In the genomic region with DNA sequence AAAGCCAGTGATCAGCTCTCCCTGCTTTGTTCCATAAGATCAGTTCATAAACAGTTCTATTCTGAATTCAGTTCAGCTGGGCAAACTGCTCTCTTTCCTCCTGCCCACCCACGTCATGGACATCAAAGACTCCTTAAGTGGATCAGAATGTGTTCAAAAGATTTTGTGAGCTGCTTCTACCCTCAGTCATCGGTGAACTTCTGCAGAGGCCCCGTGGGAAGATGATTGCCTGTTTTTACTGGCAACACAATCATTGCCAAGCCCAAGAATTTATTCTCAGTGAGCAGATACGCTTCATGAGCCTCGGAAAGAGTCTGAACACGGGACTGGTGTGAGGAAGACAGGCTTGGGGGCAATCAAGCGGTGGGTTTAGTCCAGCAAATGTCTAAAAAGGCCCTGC, we compare ENCODE assay signal across 29 mouse cellular contexts. TPM values are rescaled to one million over a fixed set of nuclear protein-coding genes. Genes with fewer than 3 reads are reported as not detected.
DNase-seq lines count a peak whose midpoint lies in the region; ATAC-seq and TF ChIP-seq lines count a peak whose summit lies in the region.
"Had no signal": no experiment of that assay in that cellular context is flagged by ENCODE, and none has a peak within 500 bp of the region (broad histone marks: within the 10 kb centered on the region; RNA-seq: fewer than 3 reads in every experiment).

No protein-coding gene starts in this region.

- no peak for ATAC-seq in midbrain, embryonic 11.5 days (ENCODE audit: low FRiP score)
- ATAC-seq: forebrain, embryonic 15.5 days; midbrain, embryonic 16.5 days had no signal

- WGBS in heart, embryonic 10.5 days = 55% methylated on average over 7 of the region's 7 CpGs
- WGBS in midbrain, embryonic 11.5 days = 39% methylated on average over 7 of the region's 7 CpGs

- peak; percentile 20 for DNase-seq in heart, embryonic 10.5 days (ENCODE audit: low spot score)
- DNase-seq in heart, postnatal 14 days = no peak
- peak; percentile 28 for DNase-seq in Muller cell, postnatal 12 days (ENCODE audit: inconsistent ontology term)
- DNase-seq in NIH3T3 (ENCODE audit: low read depth) = peak; percentile 72
- no peak for DNase-seq in midbrain, embryonic 11.5 days (ENCODE audit: low spot score, missing footprints)
- no peak for DNase-seq in right cerebral cortex, postnatal 25 days
- no peak for DNase-seq in cerebellum, adult 11 months
- DNase-seq: adrenal gland, postnatal 10 days; B cell, adult 2 months; cerebellum, adult 18-20 months; cerebellum, postnatal 10 days; heart, postnatal 36 days; kidney, adult 11 months; layer of hippocampus, postnatal 36 days; lung, embryonic 14.5 days; lung, postnatal 14 days; thymus, postnatal 14 days had no signal

- no peak for TF ChIP-seq CTCF in embryonic fibroblast, embryonic 13.5 days (IDR thresholded peaks at IDR 0.05; ENCODE audit: borderline replicate concordance, insufficient read depth, low read length)

- no peaks in the 10 kb centered on the region for H3K36me3 ChIP-seq in heart, embryonic 10.5 days
- H3K36me3 ChIP-seq in midbrain, embryonic 11.5 days (ENCODE audit: control insufficient read depth, insufficient read depth, low read length) = no peaks in the 10 kb centered on the region
- H3K36me3 ChIP-seq: forebrain, embryonic 10.5 days; forebrain, embryonic 15.5 days; heart, embryonic 15.5 days; hindbrain, embryonic 13.5 days; liver, embryonic 15.5 days; midbrain, embryonic 10.5 days; neural tube, embryonic 13.5 days; stomach, embryonic 15.5 days had no signal

- H3K27me3 ChIP-seq in heart, embryonic 10.5 days (ENCODE audit: insufficient read depth, poor library complexity, severe bottlenecking) = peaks cover 33% of the 10 kb centered on the region
- H3K27me3 ChIP-seq in midbrain, embryonic 11.5 days (ENCODE audit: control insufficient read depth, insufficient read depth, low read length) = peaks cover 14% of the 10 kb centered on the region
- H3K27me3 ChIP-seq: forebrain, embryonic 15.5 days; stomach, embryonic 15.5 days had no signal

- no peak overlapping the region for H3K4me2 ChIP-seq in midbrain, embryonic 11.5 days
- H3K4me2 ChIP-seq: forebrain, embryonic 15.5 days; heart, embryonic 15.5 days; hindbrain, embryonic 13.5 days; liver, embryonic 15.5 days; lung, embryonic 14.5 days; neural tube, embryonic 13.5 days; stomach, embryonic 15.5 days had no signal

- H3K27ac ChIP-seq in heart, embryonic 10.5 days = no peak overlapping the region
- H3K27ac ChIP-seq in embryonic fibroblast, embryonic 13.5 days (ENCODE audit: insufficient read depth, low read length) = peak overlapping the region; percentile 60
- no peak overlapping the region for H3K27ac ChIP-seq in midbrain, embryonic 11.5 days (ENCODE audit: low read depth, low read length)
- H3K27ac ChIP-seq: forebrain, embryonic 10.5 days; forebrain, embryonic 15.5 days; heart, embryonic 15.5 days; hindbrain, embryonic 13.5 days; kidney, postnatal 0 days; liver, embryonic 15.5 days; midbrain, embryonic 10.5 days; neural tube, embryonic 13.5 days; stomach, embryonic 15.5 days had no signal

- intact Hi-C loops in heart, postnatal 14 days (cut with DNase I) = loop anchor here (5.0 kb wide), 1 partner anchor 35 kb away; no protein-coding TSS in a partner anchor

- no peak for TF ChIP-seq POLR2A in embryonic fibroblast, embryonic 13.5 days (IDR thresholded peaks at IDR 0.05; ENCODE audit: low read depth, low read length)

- no peak overlapping the region for H3K4me3 ChIP-seq in heart, embryonic 10.5 days
- H3K4me3 ChIP-seq in embryonic fibroblast, embryonic 13.5 days (ENCODE audit: insufficient read depth, low read length) = no peak overlapping the region
- H3K4me3 ChIP-seq in midbrain, embryonic 11.5 days (ENCODE audit: low read depth, low read length) = no peak overlapping the region
- H3K4me3 ChIP-seq: forebrain, embryonic 10.5 days; forebrain, embryonic 15.5 days; heart, embryonic 15.5 days; hindbrain, embryonic 13.5 days; liver, embryonic 15.5 days; midbrain, embryonic 10.5 days; neural tube, embryonic 13.5 days; stomach, embryonic 15.5 days had no signal

- H3K9me3 ChIP-seq in heart, embryonic 10.5 days = no peaks in the 10 kb centered on the region
- H3K9me3 ChIP-seq in midbrain, embryonic 11.5 days (ENCODE audit: control insufficient read depth, low read length) = no peaks in the 10 kb centered on the region
- H3K9me3 ChIP-seq: forebrain, embryonic 10.5 days; forebrain, embryonic 15.5 days; heart, embryonic 15.5 days; hindbrain, embryonic 13.5 days; liver, embryonic 15.5 days; midbrain, embryonic 10.5 days; neural tube, embryonic 13.5 days; stomach, embryonic 15.5 days had no signal

- peaks cover 12% of the 10 kb centered on the region; the same call in 1 of the 2 replicates for H3K4me1 ChIP-seq in heart, embryonic 10.5 days
- peaks cover 29% of the 10 kb centered on the region for H3K4me1 ChIP-seq in embryonic fibroblast, embryonic 13.5 days (ENCODE audit: control insufficient read depth, insufficient read depth, low read length)
- H3K4me1 ChIP-seq in midbrain, embryonic 11.5 days (ENCODE audit: control insufficient read depth, insufficient read depth, low read length) = no peaks in the 10 kb centered on the region

- no peak overlapping the region for H3K9ac ChIP-seq in midbrain, embryonic 11.5 days (ENCODE audit: low read length)
- H3K9ac ChIP-seq: forebrain, embryonic 15.5 days; heart, embryonic 15.5 days; hindbrain, embryonic 13.5 days; liver, embryonic 15.5 days; lung, embryonic 14.5 days; neural tube, embryonic 13.5 days; stomach, embryonic 15.5 days had no signal

RNA-seq across cellular contexts. Expression of a gene that starts 2.9 kb away (rescaled TPM):
- 13.6 and 14.1 TPM in 2 replicates for polyA plus RNA-seq in heart, embryonic 10.5 days (2016; fragmentation: Nextera tagmentation; extraction: Ambion mirVana)
- 10 to 100 TPM; 28.2 to 32.1 TPM for total RNA-seq in heart, postnatal 14 days (2021)
- 1.7 and 6.4 TPM in 2 replicates for polyA plus RNA-seq in embryonic fibroblast, embryonic 13.5 days (2011; ENCODE audit: insufficient read length, low read depth, missing spikeins)
- 6.1 and 6.3 TPM in 2 replicates for polyA plus RNA-seq in midbrain, embryonic 11.5 days (2014; fragmentation: Nextera tagmentation; extraction: Ambion mirVana)
- polyA plus RNA-seq: liver, adult 2 months had no signal

RNA-seq across cellular contexts. Expression of a gene that starts 24.5 kb away (rescaled TPM):
- 26.2 and 28.5 TPM in 2 replicates for polyA plus RNA-seq in heart, embryonic 10.5 days (2016; fragmentation: Nextera tagmentation; extraction: Ambion mirVana)
- total RNA-seq in heart, postnatal 14 days (2021) = 1 to 10 TPM; 4.0 to 4.1 TPM
- polyA plus RNA-seq in embryonic fibroblast, embryonic 13.5 days (2011; ENCODE audit: insufficient read length, low read depth, missing spikeins) = 3.8 and 4.1 TPM in 2 replicates
- polyA plus RNA-seq in midbrain, embryonic 11.5 days (2014; fragmentation: Nextera tagmentation; extraction: Ambion mirVana) = 7.7 and 8.3 TPM in 2 replicates

Comparison
In these comparisons a context has a peak if more than half of its experiments do, and no peak if none do; other contexts are left out.
1. DNase-seq: peak in heart, embryonic 10.5 days (single experiment), Muller cell, postnatal 12 days (single experiment) and NIH3T3 (single experiment); none in heart, postnatal 14 days (0 of 2), midbrain, embryonic 11.5 days (single experiment), right cerebral cortex, postnatal 25 days (single experiment) and cerebellum, adult 11 months (single experiment).